Mouse (Mus musculus): ENCODE measurements around the gene Gm26920.

DNA sequence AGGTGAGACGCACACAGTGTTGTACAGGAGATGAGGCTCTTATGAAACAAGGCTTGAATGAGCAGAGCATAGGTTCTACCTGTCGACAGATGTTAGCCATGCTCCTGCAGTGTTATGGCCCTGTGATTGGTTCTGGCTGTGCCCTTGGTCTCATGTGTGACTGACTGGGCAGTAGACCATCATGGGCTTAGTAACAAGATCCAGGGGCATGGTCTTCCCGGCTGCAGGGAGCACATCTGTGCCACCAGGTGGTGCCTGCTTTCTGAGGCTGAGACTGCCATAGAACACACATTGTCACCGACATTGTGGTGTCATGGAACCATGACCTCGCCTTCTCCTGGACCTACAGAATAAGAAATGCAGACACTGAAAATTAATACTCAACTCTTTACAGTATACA lies 64.9 kb downstream of the Gm26920 start:
- TF ChIP-seq POLR2A (IDR thresholded peaks at IDR 0.05; ENCODE audit: borderline replicate concordance, extremely low read depth, insufficient read depth, insufficient read length, poor library complexity, severe bottlenecking) (no peak), CTCF (IDR thresholded peaks at IDR 0.05; ENCODE audit: borderline replicate concordance, extremely low read depth, insufficient read depth, insufficient read length) (no peak)
